Mouse (Mus musculus): ENCODE data around the gene Dapk2.

DNA sequence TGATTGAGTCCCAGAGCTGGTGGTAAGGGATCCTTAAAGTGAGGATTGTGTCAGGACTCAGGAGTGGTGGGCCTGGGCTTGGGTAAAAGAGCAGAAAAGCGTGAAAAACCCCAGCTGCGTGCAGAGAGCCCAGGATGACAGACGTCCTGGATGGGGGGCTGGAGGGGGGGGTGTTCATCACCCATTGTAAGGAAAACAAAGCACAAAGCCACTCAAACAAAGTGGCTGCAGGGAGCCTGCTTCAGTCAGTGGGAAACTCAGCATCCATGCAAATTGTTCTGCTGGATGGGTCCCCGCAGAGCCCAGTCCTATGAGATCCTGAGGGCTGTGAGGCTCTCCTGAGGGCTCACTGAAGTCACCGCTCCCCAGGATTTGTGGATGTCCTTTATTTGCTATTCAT is 12.5 kb downstream of the Dapk2 start:
- TF ChIP-seq GATA1 (IDR thresholded peaks at IDR 0.05; ENCODE audit: low read length) (no peak), TAL1 (IDR thresholded peaks at IDR 0.05; ENCODE audit: low read length) (no peak)
